Mouse (Mus musculus) thymus, adult 2 months (tissue): ENCODE measurements at regions not wholly inside any gene's neighbourhood (a gene's known extent, or its start where the extent isn't known, plus 50 kb on each side); places are given as distances from the start of the nearest gene placed in this dataset.

Experiments used
- CTCF ChIP-seq: fragments of 200-500 bp; IDR thresholded peaks from 2 replicates; pipeline ENCODE4 v1.5.1; 2012; ENCODE audit warnings: mild to moderate bottlenecking, control low read depth, low read length, moderate library complexity, borderline replicate concordance; ENCODE audit not compliant: control insufficient read depth, poor library complexity, insufficient read depth; ENCODE audit errors: extremely low read depth
- POLR2A ChIP-seq: fragments of 200-500 bp; IDR thresholded peaks from 2 replicates; pipeline ENCODE4 v1.6.1; 2012; ENCODE audit warnings: mild to moderate bottlenecking, low read length, control low read depth, moderate library complexity; ENCODE audit not compliant: control insufficient read depth, poor library complexity, insufficient read depth; ENCODE audit errors: extremely low read depth

- no peak for TF ChIP-seq CTCF
- TF ChIP-seq POLR2A = no peak
These were observed 205.1 kb upstream of the Tmem132c start for GRCm38 (mm10) chr5:127036472-127036871.
